Mouse (Mus musculus) E14TG2a.4 (cell line): ENCODE results near the gene Aip.

ENCODE experiments used
- CTCF ChIP-seq: conservative IDR thresholded peaks from 2 replicates; pipeline ENCODE4 v1.5.1; 2014; ENCODE audit warnings: low read length
- NANOG ChIP-seq: IDR thresholded peaks from 2 replicates; pipeline ENCODE4 v1.6.1; 2014; ENCODE audit warnings: borderline replicate concordance, low read length, mixed read lengths

DNA sequence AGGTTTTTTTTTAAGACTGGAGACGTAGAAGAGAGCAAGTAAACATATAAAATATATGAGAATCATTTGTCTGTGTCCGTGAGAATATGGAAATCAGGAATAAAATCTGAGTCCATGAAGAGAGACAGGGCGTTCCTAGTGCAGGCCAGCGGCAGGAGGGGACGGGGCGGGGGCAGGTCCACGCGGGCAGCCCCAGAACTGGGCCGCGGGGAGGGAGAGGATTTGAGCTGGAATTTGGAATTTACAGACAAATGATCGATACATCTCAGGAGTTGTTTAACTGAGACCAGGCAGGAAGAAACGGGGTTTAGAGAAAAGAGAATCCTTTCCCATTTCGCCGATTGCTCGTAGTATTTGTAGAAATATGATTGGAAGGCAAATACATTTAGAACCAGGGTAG lies 55.3 kb downstream of the Aip start:
- no peak for TF ChIP-seq CTCF
- TF ChIP-seq NANOG = no peak
